Mouse (Mus musculus) hindlimb bud, embryonic 11.5 days (tissue): ENCODE measurements at regions not wholly inside any gene's neighbourhood (a gene's known extent, or its start where the extent isn't known, plus 50 kb on each side); places are given as distances from the start of the nearest gene placed in this dataset.

Experiments
- DNase-seq: peaks from one replicate; pipeline ENCODE4 v3.0.0-alpha.2; 2012; ENCODE audit warnings: low read depth, low spot score; ENCODE audit errors: extremely low spot score

GRCm38 (mm10) chr9:87347008-87347407 is 91.7 kb upstream of the Cep162 start:
- DNase-seq = no peak

DNA sequence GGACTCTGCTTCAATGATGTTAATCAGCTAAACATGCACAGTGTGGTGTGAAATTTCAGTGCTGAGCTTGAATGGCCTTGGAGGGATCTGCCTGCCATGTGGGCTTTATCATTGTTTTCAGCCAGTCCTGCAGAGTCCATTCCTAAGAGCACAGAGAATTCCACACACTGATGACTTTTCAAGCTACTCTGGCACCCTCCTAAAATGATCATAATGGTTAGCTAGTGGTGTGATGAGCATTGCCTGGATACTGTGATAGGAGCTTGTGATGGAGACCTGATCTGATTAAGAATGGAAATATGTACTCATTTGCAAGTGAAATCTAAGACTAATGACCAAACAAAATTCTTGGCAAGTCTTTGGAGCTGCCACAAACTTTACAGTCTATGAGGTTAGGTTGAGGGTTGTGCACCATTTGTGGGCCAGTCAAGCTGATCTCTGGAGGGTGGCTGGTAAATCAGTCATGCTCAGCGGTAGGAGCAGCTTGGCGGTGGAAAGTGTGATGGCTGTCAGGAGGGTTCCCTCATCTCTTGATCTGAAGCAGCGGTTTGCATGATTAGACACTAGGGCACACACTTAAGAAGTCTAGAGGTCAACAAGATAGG is 91.0 kb upstream of the Cep162 start:
- no peak for DNase-seq

DNA sequence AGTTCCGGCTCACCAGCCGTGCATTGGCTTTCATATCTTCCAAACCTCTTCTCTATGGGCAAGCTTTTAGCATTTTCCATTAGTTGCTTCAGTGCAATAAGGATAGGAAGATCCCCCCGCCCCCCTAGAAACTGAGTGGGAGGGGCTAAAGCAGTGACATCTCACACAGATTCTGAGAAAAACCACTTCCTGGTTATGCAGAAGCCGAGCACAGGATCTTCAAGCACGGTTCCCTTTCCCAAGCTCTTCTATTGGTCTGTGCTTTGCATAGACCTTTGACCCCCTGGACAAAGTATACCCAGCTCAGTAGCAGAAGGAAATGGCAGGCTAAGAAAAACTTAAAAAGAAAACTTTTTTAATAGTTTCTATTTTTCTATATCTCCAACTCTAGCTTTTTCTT is 86.1 kb upstream of the Cep162 start:
- DNase-seq = no peak

- DNase-seq = peak; percentile 30
Observed at GRCm38 (mm10) chr9:87326374-87327295, 71.3 kb upstream of the Cep162 start.

- DNase-seq = no peak
Observed at GRCm38 (mm10) chr9:87323690-87324089, 68.4 kb upstream of the Cep162 start.

DNA sequence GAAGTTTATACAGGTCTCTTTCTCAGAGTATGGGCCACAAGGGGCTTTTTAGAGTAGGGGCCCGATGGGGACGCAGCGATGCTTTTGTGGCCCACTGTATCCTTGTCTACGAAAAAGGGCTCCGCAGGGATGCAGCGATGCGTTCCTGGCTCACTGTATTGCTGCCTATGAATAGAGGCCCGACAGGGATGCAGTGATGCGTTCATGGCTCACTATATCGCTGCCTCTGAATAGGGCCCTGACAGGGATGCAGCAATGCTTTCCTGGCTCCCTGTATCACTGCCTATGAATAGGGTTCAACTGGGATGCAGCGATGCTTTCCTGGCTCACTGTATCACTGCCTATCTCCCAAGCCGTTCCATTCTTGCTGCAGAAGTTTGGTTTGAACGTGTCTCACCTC is 65.4 kb upstream of the Cep162 start:
- no peak for DNase-seq

DNA sequence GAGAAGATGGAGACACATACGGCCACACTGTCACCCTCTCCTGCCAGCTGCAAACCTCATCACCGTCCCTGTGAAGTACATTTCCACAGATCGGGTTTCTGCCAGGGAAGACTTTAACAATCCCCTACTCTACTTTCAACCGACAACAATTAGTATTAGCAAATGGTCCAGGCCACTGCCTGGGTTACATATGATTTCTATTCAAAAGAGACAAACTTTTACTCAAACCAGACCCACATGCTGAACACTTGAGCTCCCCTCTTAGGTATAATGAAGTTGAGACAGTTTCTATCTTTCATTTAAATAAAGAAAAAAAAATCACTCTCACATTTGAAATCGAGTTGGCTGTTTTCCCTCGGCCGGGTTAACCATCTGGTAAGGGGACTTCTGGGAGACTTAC is 63.4 kb upstream of the Cep162 start:
- DNase-seq = no peak

DNA sequence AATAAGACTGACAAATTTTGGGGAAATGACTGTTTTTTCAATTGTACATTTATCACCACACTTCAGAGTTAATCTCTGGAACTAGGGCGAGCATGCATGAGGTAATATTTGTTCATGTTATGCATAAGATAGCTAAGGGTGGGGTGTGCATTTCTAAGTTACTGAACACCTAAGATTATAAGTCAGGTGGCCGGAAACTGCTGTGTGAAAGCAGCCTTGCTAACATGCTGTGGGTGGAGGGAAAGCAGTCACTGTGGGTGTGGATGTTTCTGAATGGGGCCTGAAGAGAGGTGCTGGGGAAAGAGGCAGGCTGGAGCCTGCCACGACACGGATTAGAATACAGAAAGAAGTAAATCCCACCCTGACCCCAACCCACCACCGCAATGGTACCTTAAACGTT is 54.8 kb upstream of the Cep162 start:
- no peak for DNase-seq
